Mouse (Mus musculus) liver, embryonic 15.5 days (tissue): Measurements from ENCODE around the gene Oser1. TPM values are rescaled to one million over a fixed set of nuclear protein-coding genes. Genes with fewer than 3 reads are reported as not detected.

ENCODE experiments used
- ATAC-seq: fragments of 200-750 bp; cut with Nextera tagmentation; 2 replicates; pipeline ENCODE4 v1.8.0; 2017; ENCODE audit warnings: moderate number of reproducible peaks, mild to moderate bottlenecking, moderate library complexity; ENCODE audit not compliant: insufficient read depth
- H3K27ac ChIP-seq: fragments of 300-500 bp; sonication (generic); replicated peaks from 2 replicates; pipeline ENCODE4 v1.5.1; 2015; ENCODE audit warnings: mild to moderate bottlenecking, inconsistent platforms
- H3K27me3 ChIP-seq: fragments of 300-500 bp; sonication (generic); 2 replicates; pipeline ENCODE4 v1.6.1; 2015; ENCODE audit warnings: mild to moderate bottlenecking, inconsistent platforms
- H3K36me3 ChIP-seq: fragments of 300-500 bp; sonication (generic); replicated peaks from 2 replicates; pipeline ENCODE4 v1.6.1; 2015; ENCODE audit warnings: moderate library complexity, mild to moderate bottlenecking, inconsistent platforms
- H3K4me1 ChIP-seq: fragments of 300-500 bp; sonication (generic); replicated peaks from 2 replicates; pipeline ENCODE4 v1.6.1; 2015; ENCODE audit warnings: inconsistent platforms
- H3K4me2 ChIP-seq: fragments of 300-500 bp; sonication (generic); 2 replicates; pipeline ENCODE4 v1.6.1; 2015; ENCODE audit warnings: moderate library complexity, mild to moderate bottlenecking, inconsistent platforms
- H3K4me3 ChIP-seq: fragments of 300-500 bp; sonication (generic); replicated peaks from 2 replicates; pipeline ENCODE4 v1.5.1; 2015; ENCODE audit warnings: mild to moderate bottlenecking, inconsistent platforms
- H3K9ac ChIP-seq: fragments of 300-500 bp; sonication (generic); 2 replicates; pipeline ENCODE4 v1.6.1; 2015; ENCODE audit warnings: moderate library complexity, mild to moderate bottlenecking, inconsistent platforms
- H3K9me3 ChIP-seq: fragments of 300-500 bp; sonication (generic); replicated peaks from 2 replicates; pipeline ENCODE4 v1.6.1; 2016; ENCODE audit warnings: inconsistent platforms
- WGBS: fragments of 180-500 bp; shearing (Covaris S2); methylation state at CpG from one replicate; pipeline ENCODE4 v1.1.7; 2015; ENCODE audit warnings: mixed read lengths; ENCODE audit not compliant: insufficient replicate concordance; 5-methylcytosine and 5-hydroxymethylcytosine counted together
- polyA plus RNA-seq: library from polyadenylated mRNA; unstranded; fragments of >200 nt; fragmentation: Nextera tagmentation; extraction: Ambion mirVana; gene quantifications from 2 replicates; pipeline ENCODE4 v1.2.1, GENCODE M21; 2015

Gene Oser1
- polyA plus RNA-seq, 1 experiment from 2014 or later = 37.1 TPM

DNA sequence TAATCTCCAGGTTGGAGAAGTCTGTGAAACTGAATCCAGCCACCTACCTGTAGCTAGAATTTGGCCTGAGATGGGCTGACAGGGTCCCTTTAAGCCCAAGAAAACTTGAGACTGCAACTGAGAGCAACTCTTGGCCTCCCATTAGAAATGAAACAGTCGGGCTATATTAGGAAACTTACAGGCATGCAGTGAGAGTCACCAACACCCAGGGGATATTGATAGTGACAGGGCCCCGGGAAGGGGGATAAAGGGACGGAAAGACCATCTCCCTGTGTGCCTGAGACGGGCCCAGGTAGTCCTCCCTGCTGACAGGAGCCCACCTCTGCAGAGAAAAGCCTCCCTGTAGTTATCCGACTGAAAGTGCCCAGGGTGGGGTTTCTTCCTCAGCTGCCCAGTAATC, 45.1 kb downstream of the Oser1 start:
- Histone ChIP-seq H3K4me2 (no peak overlapping the region), H3K27me3 (peaks cover 50% of the 10 kb centered on the region), H3K9ac (no peak overlapping the region), H3K4me1 (no peaks in the 10 kb centered on the region), H3K9me3 (no peaks in the 10 kb centered on the region), H3K27ac (no peak overlapping the region), H3K4me3 (no peak overlapping the region), H3K36me3 (no peaks in the 10 kb centered on the region)
- WGBS = 59% methylated on average over 5 of the region's 5 CpGs
- no peak for ATAC-seq

DNA sequence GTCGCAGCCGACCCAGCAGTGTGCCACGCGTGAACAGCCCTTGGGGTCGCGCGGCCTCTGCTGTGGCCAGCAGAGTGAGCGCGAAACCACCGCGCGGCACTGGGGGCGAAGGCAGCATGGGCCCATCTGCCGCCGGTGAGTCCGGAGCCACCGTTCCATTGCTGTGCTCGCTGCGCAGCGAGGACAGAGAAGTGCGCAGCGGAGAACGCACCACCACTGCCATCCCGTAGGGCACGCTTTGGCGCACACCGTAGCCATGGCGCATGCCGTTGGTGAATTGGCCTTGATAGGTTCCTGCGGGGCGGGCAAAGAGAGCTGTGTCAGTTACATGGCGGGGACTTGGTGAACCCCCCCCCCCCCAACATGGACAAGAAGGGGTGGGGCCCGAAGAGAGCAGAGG, 48.4 kb downstream of the Oser1 start:
- Histone ChIP-seq H3K9me3 (no peaks in the 10 kb centered on the region), H3K36me3 (no peaks in the 10 kb centered on the region), H3K4me3 (no peak overlapping the region), H3K27ac (no peak overlapping the region), H3K4me1 (no peaks in the 10 kb centered on the region), H3K27me3 (peaks cover 65% of the 10 kb centered on the region), H3K4me2 (no peak overlapping the region), H3K9ac (no peak overlapping the region)
- no peak for ATAC-seq
- 37% methylated on average over 33 of the region's 33 CpGs for WGBS

DNA sequence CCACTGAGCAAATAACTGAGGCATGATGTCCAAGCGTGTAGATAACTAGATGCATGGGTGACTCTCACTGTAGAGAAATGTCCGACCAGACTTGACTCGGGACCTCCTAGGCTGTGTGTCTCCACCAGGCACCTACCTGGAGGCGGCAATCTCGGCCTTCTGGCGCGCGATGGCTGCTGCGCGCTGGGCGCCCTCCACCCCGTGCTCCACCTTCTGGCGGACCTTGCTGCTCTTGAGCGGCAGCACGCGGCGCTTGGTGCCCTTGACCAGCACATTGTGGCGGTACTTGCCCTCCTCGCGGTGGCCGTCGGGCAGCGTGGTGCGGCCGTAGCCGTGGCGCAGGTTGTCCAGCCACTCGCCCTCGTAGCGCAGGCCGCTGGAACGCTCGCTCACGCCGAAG, 49.0 kb downstream of the Oser1 start:
- Histone ChIP-seq H3K4me1 (no peaks in the 10 kb centered on the region), H3K9me3 (no peaks in the 10 kb centered on the region), H3K27me3 (peaks cover 65% of the 10 kb centered on the region), H3K27ac (no peak overlapping the region), H3K36me3 (no peaks in the 10 kb centered on the region), H3K4me2 (no peak overlapping the region), H3K9ac (no peak overlapping the region), H3K4me3 (no peak overlapping the region)
- 39% methylated on average over 35 of the region's 35 CpGs for WGBS
- no peak for ATAC-seq

GRCm38 (mm10) chr2:163372627-163373026, 51.9 kb downstream of the Oser1 start:
- no peak overlapping the region for H3K4me3 ChIP-seq
- peaks cover 57% of the 10 kb centered on the region for H3K27me3 ChIP-seq
- no peak overlapping the region for H3K9ac ChIP-seq
- no peak overlapping the region for H3K4me2 ChIP-seq
- no peak overlapping the region for H3K27ac ChIP-seq
- ATAC-seq = no peak
- no peaks in the 10 kb centered on the region for H3K4me1 ChIP-seq
- 58% methylated on average over 1 of the region's 1 CpGs for WGBS
- no peaks in the 10 kb centered on the region for H3K9me3 ChIP-seq
- no peaks in the 10 kb centered on the region for H3K36me3 ChIP-seq

DNA sequence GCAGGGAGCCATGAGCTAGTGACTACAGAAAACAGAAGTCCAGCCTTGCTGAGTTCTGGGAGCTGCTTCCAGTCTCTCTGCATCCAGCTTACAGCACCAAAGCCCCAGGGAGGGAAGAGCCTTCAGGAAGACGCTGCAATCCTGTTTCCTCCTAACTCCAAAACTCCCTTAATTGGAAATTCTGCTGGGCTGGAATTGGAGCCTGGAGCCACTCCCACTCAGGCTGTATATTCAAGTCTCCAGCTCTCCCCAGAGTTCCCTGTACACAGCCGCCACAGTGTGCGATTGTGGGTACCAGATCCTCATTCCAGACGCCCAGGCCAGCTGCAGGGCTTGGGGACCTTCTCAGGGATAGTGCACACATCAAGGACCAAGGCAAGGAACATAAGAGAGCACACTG, 54.3 kb downstream of the Oser1 start:
- H3K27ac ChIP-seq = no peak overlapping the region
- H3K4me1 ChIP-seq = no peaks in the 10 kb centered on the region
- ATAC-seq = no peak
- no peak overlapping the region for H3K4me3 ChIP-seq
- H3K9ac ChIP-seq = no peak overlapping the region
- H3K27me3 ChIP-seq = peaks cover 33% of the 10 kb centered on the region
- no peaks in the 10 kb centered on the region for H3K36me3 ChIP-seq
- 41% methylated on average over 4 of the region's 4 CpGs for WGBS
- H3K9me3 ChIP-seq = no peaks in the 10 kb centered on the region
- no peak overlapping the region for H3K4me2 ChIP-seq

GRCm38 (mm10) chr2:163364785-163365541, 59.5 kb downstream of the Oser1 start:
- 0 out of 2 replicates have a peak, but pooled peaks cover 9% of the 10 kb centered on the region for H3K27me3 ChIP-seq
- H3K9me3 ChIP-seq = no peaks in the 10 kb centered on the region
- H3K4me3 ChIP-seq = no peak overlapping the region
- H3K36me3 ChIP-seq = no peaks in the 10 kb centered on the region
- no peak overlapping the region for H3K27ac ChIP-seq
- no peak overlapping the region for H3K4me2 ChIP-seq
- H3K9ac ChIP-seq = no peak overlapping the region
- H3K4me1 ChIP-seq = peaks cover 45% of the 10 kb centered on the region
- 62% methylated on average over 18 of the region's 18 CpGs for WGBS
- ATAC-seq = no peak

DNA sequence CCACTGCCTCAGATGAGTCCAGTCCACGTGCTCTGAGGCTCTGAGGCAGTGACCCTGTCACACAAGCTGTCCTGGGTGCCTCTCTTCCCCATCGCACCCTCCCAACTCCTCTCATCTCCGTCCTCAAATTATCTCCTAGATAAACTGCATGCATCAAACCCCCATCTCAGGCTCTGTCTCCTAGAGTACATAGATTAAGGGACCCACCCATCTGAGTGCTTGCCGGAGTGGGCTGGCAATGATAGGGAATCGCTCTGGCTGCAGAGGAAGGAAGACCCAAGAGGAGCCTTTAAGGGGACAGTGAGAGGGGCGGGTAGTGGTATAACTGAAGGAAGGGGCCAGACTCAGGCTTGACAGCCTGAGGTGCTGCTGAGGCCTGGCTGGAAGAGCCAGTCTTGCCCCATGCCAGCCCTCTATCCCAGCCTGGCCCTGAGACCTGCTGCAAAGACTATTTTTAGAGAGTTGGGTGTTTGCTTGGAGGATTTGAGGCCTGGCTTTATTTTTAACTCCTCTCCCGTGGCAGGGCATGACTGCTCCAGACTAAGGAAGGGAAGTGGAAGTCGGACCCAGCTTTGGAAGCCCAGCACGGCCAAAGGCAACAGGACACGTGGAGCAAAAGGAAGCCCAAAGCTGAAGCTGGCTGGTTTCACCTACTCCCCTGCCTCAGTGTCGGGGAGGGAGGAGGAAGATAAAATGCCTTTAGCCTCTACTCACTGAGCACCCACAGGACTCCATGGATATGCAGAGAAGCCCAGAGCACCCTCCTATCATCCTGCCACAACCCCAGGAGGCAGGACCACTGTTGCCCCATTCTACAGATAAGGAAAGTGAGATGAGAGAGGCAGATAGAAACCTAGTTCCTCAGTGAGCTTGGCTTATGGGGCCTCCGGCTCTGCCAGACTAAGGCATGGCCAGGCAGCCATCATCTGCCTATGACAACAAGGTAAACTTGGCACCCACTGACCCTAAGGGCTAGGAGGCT, 61.3 kb downstream of the Oser1 start:
- no peak overlapping the region for H3K4me3 ChIP-seq
- peak overlapping the region; percentile 84 for H3K27ac ChIP-seq
- peak overlapping the region; percentile 17; the same call in 1 of the 2 replicates for H3K9ac ChIP-seq
- H3K4me2 ChIP-seq = peak overlapping the region; percentile 41
- peak; percentile 61 for ATAC-seq
- 0 out of 2 replicates have a peak, but pooled peaks cover 4% of the 10 kb centered on the region for H3K27me3 ChIP-seq
- no peaks in the 10 kb centered on the region for H3K36me3 ChIP-seq
- WGBS = 29% methylated on average over 12 of the region's 12 CpGs
- no peaks in the 10 kb centered on the region for H3K9me3 ChIP-seq
- H3K4me1 ChIP-seq = peaks cover 63% of the 10 kb centered on the region

GRCm38 (mm10) chr2:163360858-163361623, 63.5 kb downstream of the Oser1 start:
- H3K27me3 ChIP-seq = no peaks in the 10 kb centered on the region
- H3K9me3 ChIP-seq = no peaks in the 10 kb centered on the region
- no peak for ATAC-seq
- H3K36me3 ChIP-seq = no peaks in the 10 kb centered on the region
- H3K9ac ChIP-seq = no peak overlapping the region
- WGBS = 82% methylated on average over 16 of the region's 16 CpGs
- no peak overlapping the region for H3K4me2 ChIP-seq
- H3K27ac ChIP-seq = peak overlapping the region; percentile 94; the same call in 1 of the 2 replicates
- H3K4me1 ChIP-seq = peaks cover 84% of the 10 kb centered on the region
- no peak overlapping the region for H3K4me3 ChIP-seq

DNA sequence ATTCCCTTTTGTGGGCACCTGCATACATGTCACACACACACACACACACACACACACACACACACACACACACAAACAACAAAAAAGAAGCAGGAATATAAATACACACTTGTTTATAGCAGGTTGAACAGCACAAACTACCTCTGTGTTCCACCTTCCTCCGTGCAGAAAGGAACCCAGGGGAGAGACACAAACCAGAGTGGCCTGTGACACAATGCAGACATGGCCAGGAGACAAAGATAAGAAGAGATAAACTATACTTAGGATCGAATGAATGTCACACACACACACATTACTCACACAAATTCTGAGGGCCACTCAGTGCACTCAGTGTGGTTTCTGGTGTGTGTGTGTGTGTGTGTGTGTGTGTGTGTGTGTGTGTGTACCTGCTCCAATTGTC, 65.2 kb downstream of the Oser1 start:
- Histone ChIP-seq H3K27me3 (no peaks in the 10 kb centered on the region), H3K4me2 (peak overlapping the region; percentile 74), H3K9ac (peak overlapping the region; percentile 32; the same call in 1 of the 2 replicates), H3K9me3 (no peaks in the 10 kb centered on the region), H3K36me3 (no peaks in the 10 kb centered on the region), H3K4me1 (peaks cover 91% of the 10 kb centered on the region), H3K27ac (peak overlapping the region; percentile 94), H3K4me3 (no peak overlapping the region)
- 8% methylated on average over 2 of the region's 2 CpGs for WGBS
- no peak for ATAC-seq

DNA sequence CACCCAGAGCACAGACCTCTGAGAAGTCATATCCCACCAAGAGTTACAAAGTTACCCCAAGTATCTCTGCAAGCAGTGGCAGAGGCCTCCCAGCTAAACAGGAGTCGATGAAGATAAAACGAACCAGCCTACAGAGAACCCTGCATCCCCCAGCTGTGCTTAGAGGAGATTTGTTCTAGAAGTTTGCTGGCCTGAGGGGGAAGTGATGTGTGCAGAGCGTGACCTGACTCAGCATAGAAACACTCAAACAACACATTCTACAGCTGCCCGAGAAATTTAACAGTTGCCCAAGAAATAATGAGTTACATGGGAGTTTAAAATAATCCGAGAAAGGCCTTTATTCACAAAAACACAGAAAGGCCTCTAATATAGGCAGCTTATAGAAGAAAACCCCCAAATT, 65.8 kb downstream of the Oser1 start:
- ATAC-seq = peak; percentile 60
- H3K4me2 ChIP-seq = peak overlapping the region; percentile 74
- H3K9ac ChIP-seq = peak overlapping the region; percentile 57; the same call in 1 of the 2 replicates
- H3K4me1 ChIP-seq = peaks cover 91% of the 10 kb centered on the region
- WGBS = 24% methylated on average over 5 of the region's 5 CpGs
- no peaks in the 10 kb centered on the region for H3K9me3 ChIP-seq
- H3K27me3 ChIP-seq = no peaks in the 10 kb centered on the region
- peak overlapping the region; percentile 94 for H3K27ac ChIP-seq
- H3K4me3 ChIP-seq = peak overlapping the region; percentile 63; the same call in 1 of the 2 replicates
- no peaks in the 10 kb centered on the region for H3K36me3 ChIP-seq
